Mouse (Mus musculus) liver, embryonic 15.5 days (tissue): ENCODE measurements around the gene Ints12. TPM values are rescaled to one million over a fixed set of nuclear protein-coding genes. Genes with fewer than 3 reads are reported as not detected.
A peak's percentile ranks its signal among the peaks of the same experiment; 100 is the strongest.

Experiments
- ATAC-seq: fragments of 200-750 bp; cut with Nextera tagmentation; 2 replicates; pipeline ENCODE4 v1.8.0; 2017; ENCODE audit warnings: moderate number of reproducible peaks, mild to moderate bottlenecking, moderate library complexity; ENCODE audit not compliant: insufficient read depth
- H3K27ac ChIP-seq: fragments of 300-500 bp; sonication (generic); replicated peaks from 2 replicates; pipeline ENCODE4 v1.5.1; 2015; ENCODE audit warnings: mild to moderate bottlenecking, inconsistent platforms
- H3K27me3 ChIP-seq: fragments of 300-500 bp; sonication (generic); 2 replicates; pipeline ENCODE4 v1.6.1; 2015; ENCODE audit warnings: mild to moderate bottlenecking, inconsistent platforms
- H3K36me3 ChIP-seq: fragments of 300-500 bp; sonication (generic); replicated peaks from 2 replicates; pipeline ENCODE4 v1.6.1; 2015; ENCODE audit warnings: moderate library complexity, mild to moderate bottlenecking, inconsistent platforms
- H3K4me1 ChIP-seq: fragments of 300-500 bp; sonication (generic); replicated peaks from 2 replicates; pipeline ENCODE4 v1.6.1; 2015; ENCODE audit warnings: inconsistent platforms
- H3K4me2 ChIP-seq: fragments of 300-500 bp; sonication (generic); 2 replicates; pipeline ENCODE4 v1.6.1; 2015; ENCODE audit warnings: moderate library complexity, mild to moderate bottlenecking, inconsistent platforms
- H3K4me3 ChIP-seq: fragments of 300-500 bp; sonication (generic); replicated peaks from 2 replicates; pipeline ENCODE4 v1.5.1; 2015; ENCODE audit warnings: mild to moderate bottlenecking, inconsistent platforms
- H3K9ac ChIP-seq: fragments of 300-500 bp; sonication (generic); 2 replicates; pipeline ENCODE4 v1.6.1; 2015; ENCODE audit warnings: moderate library complexity, mild to moderate bottlenecking, inconsistent platforms
- H3K9me3 ChIP-seq: fragments of 300-500 bp; sonication (generic); replicated peaks from 2 replicates; pipeline ENCODE4 v1.6.1; 2016; ENCODE audit warnings: inconsistent platforms
- WGBS: fragments of 180-500 bp; shearing (Covaris S2); methylation state at CpG from one replicate; pipeline ENCODE4 v1.1.7; 2015; ENCODE audit warnings: mixed read lengths; ENCODE audit not compliant: insufficient replicate concordance; 5-methylcytosine and 5-hydroxymethylcytosine counted together
- polyA plus RNA-seq: library from polyadenylated mRNA; unstranded; fragments of >200 nt; fragmentation: Nextera tagmentation; extraction: Ambion mirVana; gene quantifications from 2 replicates; pipeline ENCODE4 v1.2.1, GENCODE M21; 2015

Gene Ints12
- polyA plus RNA-seq = 8.5 and 9.3 TPM in 2 replicates

GRCm38 (mm10) chr3:133091664-133092273 is at the start of gene Ints12, which contains the start of gene Gstcd:
Gene Ints12 (plus strand): TSS chr3:133091840.
Gene Gstcd (minus strand): TSS chr3:133092033.
- Histone ChIP-seq H3K36me3 (no peaks in the 10 kb centered on the region), H3K9me3 (no peaks in the 10 kb centered on the region), H3K4me1 (peaks cover 27% of the 10 kb centered on the region), H3K27ac (peak within 1 kb of the TSS; percentile 92), H3K4me2 (peak within 1 kb of the TSS; percentile 80), H3K9ac (peak within 1 kb of the TSS; percentile 88), H3K27me3 (no peaks in the 10 kb centered on the region), H3K4me3 (peak within 1 kb of the TSS; percentile 93)
- WGBS = 0% methylated on average over 53 of the region's 53 CpGs
- ATAC-seq = peak; percentile 96

- Histone ChIP-seq H3K4me3 (no peak overlapping the region), H3K4me2 (no peak overlapping the region), H3K36me3 (peaks cover 8% of the 10 kb centered on the region), H3K4me1 (no peaks in the 10 kb centered on the region), H3K27me3 (no peaks in the 10 kb centered on the region), H3K9ac (no peak overlapping the region), H3K27ac (no peak overlapping the region), H3K9me3 (no peaks in the 10 kb centered on the region)
- WGBS = 73% methylated on average over 2 of the region's 2 CpGs
- ATAC-seq = no peak
Measured at GRCm38 (mm10) chr3:133052068-133052467, 39.6 kb upstream of the Ints12 start.

- 68% methylated on average over 10 of the region's 10 CpGs for WGBS
- no peak overlapping the region for H3K27ac ChIP-seq
- ATAC-seq = no peak
- H3K9me3 ChIP-seq = no peaks in the 10 kb centered on the region
- no peaks in the 10 kb centered on the region for H3K27me3 ChIP-seq
- H3K4me1 ChIP-seq = no peaks in the 10 kb centered on the region
- H3K4me2 ChIP-seq = no peak overlapping the region
- no peak overlapping the region for H3K9ac ChIP-seq
- H3K4me3 ChIP-seq = no peak overlapping the region
- H3K36me3 ChIP-seq = peaks cover 22% of the 10 kb centered on the region
Measured at GRCm38 (mm10) chr3:133075560-133075959, 16.1 kb upstream of the Ints12 start.

- Histone ChIP-seq H3K4me3 (no peak overlapping the region), H3K27me3 (no peaks in the 10 kb centered on the region), H3K4me2 (no peak overlapping the region), H3K9ac (no peak overlapping the region), H3K27ac (no peak overlapping the region), H3K9me3 (no peaks in the 10 kb centered on the region), H3K4me1 (no peaks in the 10 kb centered on the region), H3K36me3 (peaks cover 48% of the 10 kb centered on the region)
- WGBS = 75% methylated on average over 5 of the region's 5 CpGs
- no peak for ATAC-seq
Measured at GRCm38 (mm10) chr3:133082736-133083135, 8.9 kb upstream of the Ints12 start.

- Histone ChIP-seq H3K9ac (no peak overlapping the region), H3K36me3 (peaks cover 33% of the 10 kb centered on the region), H3K4me1 (peaks cover 7% of the 10 kb centered on the region; the same call in 1 of the 2 replicates), H3K4me2 (no peak overlapping the region), H3K9me3 (no peaks in the 10 kb centered on the region), H3K4me3 (no peak overlapping the region), H3K27me3 (no peaks in the 10 kb centered on the region), H3K27ac (no peak overlapping the region)
- ATAC-seq = no peak
- WGBS = 58% methylated on average over 3 of the region's 3 CpGs
Measured at GRCm38 (mm10) chr3:133085858-133086257, 5.8 kb upstream of the Ints12 start.

- H3K9me3 ChIP-seq = no peaks in the 10 kb centered on the region
- 2% methylated on average over 11 of the region's 11 CpGs for WGBS
Measured at GRCm38 (mm10) chr3:133090247-133091120, 1.2 kb upstream of the Ints12 start.

GRCm38 (mm10) chr3:133091121-133091663 is 448 bp upstream of the Ints12 start:
- Histone ChIP-seq H3K4me3 (peak overlapping the region; percentile 93), H3K9ac (peak overlapping the region; percentile 88), H3K36me3 (no peaks in the 10 kb centered on the region), H3K9me3 (no peaks in the 10 kb centered on the region), H3K4me1 (peaks cover 27% of the 10 kb centered on the region), H3K4me2 (peak overlapping the region; percentile 80), H3K27me3 (no peaks in the 10 kb centered on the region), H3K27ac (peak overlapping the region; percentile 92)
- peak; percentile 83 for ATAC-seq
- WGBS = under 1% methylated on average over 44 of the region's 44 CpGs

More at GRCm38 (mm10) chr3:133090247-133091120, 1.2 kb upstream of the Ints12 start:
- H3K27me3 ChIP-seq = no peaks in the 10 kb centered on the region
- H3K4me2 ChIP-seq = peak overlapping the region; percentile 80
- peak overlapping the region; percentile 92 for H3K27ac ChIP-seq
- H3K36me3 ChIP-seq = no peaks in the 10 kb centered on the region
- ATAC-seq = no peak
- H3K9ac ChIP-seq = peak overlapping the region; percentile 88
- H3K4me1 ChIP-seq = peaks cover 27% of the 10 kb centered on the region
- H3K4me3 ChIP-seq = peak overlapping the region; percentile 93

GRCm38 (mm10) chr3:133092274-133092853 is 724 bp downstream of the Ints12 start:
- Histone ChIP-seq H3K36me3 (0 out of 2 replicates have a peak, but pooled peaks cover 3% of the 10 kb centered on the region), H3K4me3 (peak overlapping the region; percentile 93), H3K9me3 (no peaks in the 10 kb centered on the region), H3K4me1 (peaks cover 27% of the 10 kb centered on the region), H3K4me2 (peak overlapping the region; percentile 80), H3K27ac (peak overlapping the region; percentile 92), H3K27me3 (no peaks in the 10 kb centered on the region), H3K9ac (peak overlapping the region; percentile 88)
- no peak for ATAC-seq
- under 1% methylated on average over 7 of the region's 7 CpGs for WGBS

GRCm38 (mm10) chr3:133092936-133093335 is 1.3 kb downstream of the Ints12 start:
- Histone ChIP-seq H3K4me1 (peaks cover 31% of the 10 kb centered on the region), H3K9me3 (no peaks in the 10 kb centered on the region), H3K27me3 (no peaks in the 10 kb centered on the region), H3K27ac (peak overlapping the region; percentile 92), H3K9ac (peak overlapping the region; percentile 88; the same call in 1 of the 2 replicates), H3K4me2 (peak overlapping the region; percentile 80), H3K4me3 (peak overlapping the region; percentile 93), H3K36me3 (peaks cover 6% of the 10 kb centered on the region)
- ATAC-seq = no peak
- WGBS = 38% methylated on average over 1 of the region's 1 CpGs

GRCm38 (mm10) chr3:133094305-133094704 is 2.7 kb downstream of the Ints12 start:
- 52% methylated on average over 1 of the region's 1 CpGs for WGBS
- Histone ChIP-seq H3K4me2 (no peak overlapping the region), H3K4me1 (peaks cover 39% of the 10 kb centered on the region), H3K9ac (no peak overlapping the region), H3K27me3 (no peaks in the 10 kb centered on the region), H3K36me3 (peaks cover 18% of the 10 kb centered on the region), H3K4me3 (no peak overlapping the region), H3K9me3 (no peaks in the 10 kb centered on the region), H3K27ac (no peak overlapping the region)
- no peak for ATAC-seq
